Mouse (Mus musculus) mouse trophoblast stem cell (cell line): ENCODE data around the gene Mad2l1.

ENCODE experiments used
- in situ Hi-C, 2 experiments: fragments of 300-500 bp; cut with MseI, MboI; formaldehyde crosslinking; loops; 2 replicates in 1 of 2; 3 replicates in 1 of 2; pipeline ENCODE4 v1.15.1; 2025

Gene Mad2l1

DNA sequence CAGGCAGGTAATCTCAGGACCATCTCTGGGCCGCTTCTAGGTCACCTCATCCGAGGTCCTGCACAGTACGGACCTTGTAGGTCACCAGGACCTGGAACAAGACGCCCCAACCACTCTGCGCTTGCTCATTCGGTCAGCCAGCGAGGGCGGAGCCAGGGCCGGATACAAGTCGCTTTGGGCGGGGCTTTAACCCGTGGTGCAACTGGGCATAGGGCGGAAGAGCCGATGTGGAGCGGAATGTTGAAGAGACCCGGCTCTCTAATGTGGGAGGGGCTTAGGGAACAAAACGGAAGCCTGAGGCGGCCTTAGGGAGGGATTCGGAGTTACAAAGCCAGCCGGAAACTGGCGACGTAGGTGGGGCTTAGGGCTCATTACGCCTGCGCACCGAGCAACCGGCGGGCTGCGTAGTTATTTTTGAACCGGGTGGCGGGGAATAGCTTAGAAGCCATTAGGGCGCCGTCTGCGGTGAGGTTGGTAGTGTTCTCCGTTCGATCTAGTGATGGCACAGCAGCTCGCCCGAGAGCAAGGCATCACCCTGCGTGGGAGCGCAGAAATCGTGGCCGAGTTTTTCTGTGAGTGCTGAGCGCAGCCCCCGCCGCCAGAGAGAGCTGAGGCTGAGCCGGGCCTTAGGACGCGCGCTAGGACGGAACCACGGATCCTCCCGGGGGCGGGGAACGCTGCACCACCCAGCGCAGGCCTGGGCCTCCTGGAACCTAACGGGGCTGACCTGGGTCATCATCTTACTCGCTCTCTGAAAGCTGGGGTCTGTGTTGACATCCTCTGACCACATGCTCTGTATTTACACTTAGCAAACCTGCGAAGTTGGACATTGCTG is at the start of gene Mad2l1:
TSS of gene Mad2l1 (plus strand) at position 363 of the 835 bp plus-strand sequence.
- in situ Hi-C loops: loop anchor here in 1 of 2 experiments (25.0 kb wide), 2 partner anchors 627 to 1398 kb away; partner anchors contain the start of gene Hpgds

DNA sequence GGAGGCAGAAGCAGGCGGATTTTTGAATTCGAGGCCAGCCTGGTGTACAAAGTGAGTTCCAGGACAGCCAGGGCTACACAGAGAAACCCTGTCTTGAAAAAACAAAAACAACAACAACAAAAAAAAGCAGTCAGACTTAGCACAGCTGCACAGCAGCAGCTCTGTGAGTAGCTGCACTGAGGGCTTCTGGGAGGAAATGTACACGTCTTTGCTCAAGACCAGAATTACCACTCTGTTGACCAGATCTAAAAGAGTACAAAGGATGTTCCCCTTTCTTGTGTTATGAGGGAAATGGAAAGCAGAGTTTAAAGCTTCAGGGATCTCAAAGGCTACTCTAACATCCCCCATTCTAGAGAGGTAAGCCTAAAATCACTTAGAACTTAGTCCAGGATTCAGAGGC is 41.5 kb upstream of the Mad2l1 start:
- in situ Hi-C loops: no loop called here

DNA sequence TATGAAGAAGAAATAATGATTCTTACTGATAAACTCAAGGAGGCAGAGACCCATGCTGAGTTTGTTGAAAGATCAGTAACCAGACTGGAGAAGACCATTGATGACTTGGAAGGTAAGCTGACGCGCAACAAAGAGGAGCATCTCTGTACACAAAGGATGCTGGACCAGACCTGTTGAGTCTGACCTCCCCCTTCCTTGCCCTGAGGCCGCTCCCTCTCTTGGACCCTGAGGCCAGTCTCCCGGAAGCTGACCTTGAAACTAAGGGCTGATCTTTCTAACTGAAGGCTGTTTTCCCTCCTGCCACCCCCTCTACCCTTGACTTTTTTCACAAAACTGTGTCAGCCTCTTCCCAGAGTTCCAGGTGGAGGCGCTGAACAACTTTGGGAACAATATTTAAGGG is 18.8 kb upstream of the Mad2l1 start:
- in situ Hi-C loops: no loop called here

DNA sequence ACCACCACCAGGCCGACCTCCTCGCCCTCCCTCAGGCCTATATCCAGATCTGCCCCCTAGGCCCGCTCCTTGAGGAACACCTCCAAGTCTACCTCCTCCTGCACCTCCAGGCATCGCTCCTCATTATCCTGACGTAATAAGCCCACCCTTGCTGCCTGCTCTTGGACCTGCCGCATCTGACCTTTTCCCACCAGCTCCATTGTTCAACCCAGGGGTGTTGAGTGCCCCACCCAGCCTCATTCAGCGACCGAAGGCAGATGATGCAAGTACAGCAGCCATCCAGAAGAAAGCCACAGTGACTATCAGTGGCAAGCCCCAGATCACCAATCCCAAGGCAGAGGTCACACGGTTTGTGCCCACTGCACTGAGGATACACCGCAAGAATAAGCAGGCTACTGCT is 6.8 kb upstream of the Mad2l1 start:
- in situ Hi-C loops: loop anchor here in 1 of 2 experiments (25.0 kb wide), 2 partner anchors 634 to 1391 kb away; partner anchors contain the start of gene Hpgds

DNA sequence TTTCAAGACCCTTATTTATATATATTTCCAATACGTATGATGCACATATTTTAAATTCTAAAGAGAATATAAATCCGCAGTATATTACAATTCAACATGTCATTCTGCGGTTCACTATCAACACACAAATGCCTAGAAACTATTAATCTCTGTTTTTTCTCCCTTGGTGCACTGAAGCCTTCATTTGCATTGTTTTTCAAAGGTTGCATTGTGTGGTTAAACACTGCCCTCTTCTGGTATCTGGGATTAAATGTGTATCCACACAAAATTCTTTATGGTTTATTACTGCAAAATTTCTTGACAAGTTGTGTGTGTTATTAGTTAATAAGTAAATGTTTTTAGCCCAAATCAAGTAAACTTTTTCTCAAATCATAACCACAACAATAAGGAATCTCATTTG is 1.9 kb upstream of the Mad2l1 start:
- in situ Hi-C loops: loop anchor here in 1 of 2 experiments (25.0 kb wide), 2 partner anchors 629 to 1396 kb away; partner anchors contain the start of gene Hpgds

DNA sequence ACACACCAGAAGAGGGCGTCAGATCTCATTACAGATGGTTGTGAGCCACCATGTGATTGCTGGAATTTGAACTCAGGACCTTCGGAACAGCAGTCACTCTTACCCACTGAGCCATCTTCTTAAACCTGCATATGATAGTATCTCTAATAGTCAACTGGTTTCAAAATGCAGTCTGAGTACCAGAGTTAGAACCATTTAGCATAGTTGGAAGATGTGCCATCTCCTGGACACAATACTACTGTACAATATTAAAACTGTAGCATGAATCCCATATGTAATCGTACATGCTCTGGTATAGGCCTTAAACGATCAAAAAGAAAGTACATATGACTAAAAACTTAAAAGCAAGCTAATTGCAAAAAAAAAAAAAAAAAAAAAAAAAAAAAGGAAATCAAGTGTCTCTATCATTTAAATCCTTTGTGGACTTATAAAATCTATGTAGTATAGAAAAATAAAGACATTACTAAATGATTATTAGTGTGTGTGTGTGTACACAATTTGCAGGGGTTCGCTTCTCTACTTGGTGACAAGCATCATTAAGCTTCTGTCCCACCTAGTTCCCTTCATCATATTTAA is 736 bp upstream of the Mad2l1 start:
- in situ Hi-C loops: loop anchor here in 1 of 2 experiments (25.0 kb wide), 2 partner anchors 628 to 1397 kb away; partner anchors contain the start of gene Hpgds

DNA sequence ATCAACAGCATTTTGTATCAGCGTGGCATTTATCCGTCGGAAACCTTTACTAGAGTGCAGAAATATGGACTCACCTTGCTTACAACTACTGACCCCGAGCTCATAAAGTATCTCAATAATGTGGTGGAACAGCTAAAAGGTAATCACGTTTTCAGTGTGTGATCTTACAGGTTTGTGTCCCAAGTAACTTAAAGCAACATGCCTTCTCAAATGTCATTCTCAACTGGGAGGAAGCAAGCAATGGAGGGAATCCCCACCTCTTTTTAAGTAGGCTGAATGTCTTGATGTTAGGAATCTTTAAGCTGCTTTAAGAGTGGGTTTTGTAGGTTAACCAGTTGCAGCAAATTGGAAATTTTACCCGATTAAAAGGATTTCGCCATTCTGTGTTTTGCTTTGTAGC is 776 bp downstream of the Mad2l1 start:
- in situ Hi-C loops: loop anchor here in 1 of 2 experiments (25.0 kb wide), 2 partner anchors 626 to 1399 kb away; partner anchors contain the start of gene Hpgds

DNA sequence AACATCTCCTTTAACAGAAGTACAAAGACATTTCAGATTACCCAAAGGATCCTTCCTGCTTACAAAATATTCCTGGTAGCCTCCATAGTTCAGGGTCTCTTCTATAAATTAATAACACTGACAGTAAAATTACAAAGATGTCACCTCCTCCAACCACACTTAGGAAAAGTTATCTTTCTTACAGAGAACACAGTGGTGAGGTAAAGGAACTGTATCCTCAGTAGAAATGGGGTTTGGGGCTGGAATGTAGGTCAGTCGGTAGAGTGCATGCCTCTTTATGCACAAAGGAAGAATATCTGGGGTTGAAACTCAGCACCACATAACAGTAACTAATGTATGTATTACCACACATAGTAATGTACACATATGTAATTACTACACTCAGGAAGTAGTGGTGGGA is 24.8 kb downstream of the Mad2l1 start, which contains the start of gene Vmn1r32:
TSS of gene Vmn1r32 (minus strand) at position 101 of the 400 bp plus-strand sequence.
- in situ Hi-C loops: no loop called here

DNA sequence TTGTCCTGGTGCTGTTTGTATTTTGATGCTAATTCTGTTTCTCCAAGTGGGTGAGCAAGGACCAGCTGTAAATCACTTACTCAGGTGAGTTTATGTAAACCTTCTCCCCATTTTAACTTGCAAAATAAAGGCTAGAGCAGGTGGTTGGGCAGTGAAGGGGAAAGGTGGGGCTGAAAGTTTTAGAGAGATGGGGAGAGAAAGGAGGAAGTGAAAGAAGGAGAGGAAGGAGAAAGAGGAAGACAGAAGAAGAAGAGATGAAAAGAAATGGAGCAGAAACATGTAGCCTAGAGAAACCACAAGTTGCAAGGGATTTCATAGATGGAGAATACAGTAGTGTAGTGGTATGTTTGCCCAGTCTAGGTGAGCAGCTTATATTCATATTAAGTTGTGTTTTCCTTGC is 60.6 kb downstream of the Mad2l1 start:
- in situ Hi-C loops: no loop called here
